Mouse (Mus musculus) cerebellum, adult 2 months (tissue): ENCODE measurements around the gene 2010300C02Rik.

ENCODE experiments used
- CTCF ChIP-seq: fragments of 200-500 bp; IDR thresholded peaks from 2 replicates; pipeline ENCODE4 v1.5.1; 2011; ENCODE audit warnings: low read depth, mild to moderate bottlenecking, control low read depth, low read length, moderate library complexity, borderline replicate concordance; ENCODE audit not compliant: insufficient read depth
- POLR2A ChIP-seq: fragments of 200-500 bp; IDR thresholded peaks from 2 replicates; pipeline ENCODE4 v1.6.1; 2011; ENCODE audit warnings: low read length, control low read depth, borderline replicate concordance; ENCODE audit not compliant: insufficient read depth

- TF ChIP-seq POLR2A (no peak), CTCF (no peak)
Measured at GRCm38 (mm10) chr1:37690665-37691064, 29.2 kb downstream of the 2010300C02Rik start.
